Mouse (Mus musculus): ENCODE results near the gene D330045A20Rik.
"Not testable (repeated sequence)": the region's sequence is repeated elsewhere in the genome, so short reads cannot be mapped to it uniquely, and the experiment has no call there.

The D330045A20Rik gene

GRCm38 (mm10) chrX:139480022-139480894 lies at the start of gene D330045A20Rik:
Gene D330045A20Rik, plus strand, starts transcription at chrX:139480367.
- DNase-seq = peak; percentile 5

DNA sequence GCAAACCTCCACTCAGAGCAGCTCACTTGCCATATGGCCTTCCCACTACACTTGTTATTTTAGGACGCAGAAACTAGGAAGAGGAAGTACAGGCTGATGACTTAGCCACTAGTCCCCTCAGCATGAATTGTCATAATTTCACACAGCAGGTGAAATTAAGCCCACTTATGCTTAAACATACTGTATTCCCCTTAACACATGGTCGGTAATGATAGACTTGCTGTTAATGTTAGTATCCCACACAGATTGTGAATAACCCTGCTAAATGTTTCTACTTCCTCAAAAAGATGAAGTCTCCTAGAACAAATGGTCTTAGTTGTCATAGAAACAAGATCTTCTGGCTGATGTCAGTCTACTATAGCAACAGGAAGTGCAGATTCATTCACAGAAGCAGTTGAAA lies 47.6 kb upstream of the D330045A20Rik start:
- DNase-seq = no peak

DNA sequence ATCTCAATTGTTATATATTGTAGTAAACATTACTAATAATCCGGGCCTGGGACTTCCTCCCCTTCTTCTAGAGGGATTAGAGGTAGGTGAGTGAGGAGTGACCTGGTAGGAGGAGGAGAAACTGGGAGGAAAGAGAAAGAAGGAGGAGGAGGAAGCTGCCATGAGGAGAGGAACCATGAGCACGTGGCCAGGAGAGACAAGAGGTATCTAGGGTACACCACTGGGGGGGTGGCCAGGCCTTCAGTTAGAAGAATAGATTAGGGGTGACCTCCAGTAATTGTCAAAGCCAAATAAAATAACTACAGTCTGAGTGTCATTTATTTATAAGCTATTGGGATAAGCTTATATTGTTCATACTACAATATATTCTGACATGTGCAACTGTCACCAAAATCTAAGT lies 45.0 kb upstream of the D330045A20Rik start:
- no peak for DNase-seq

- DNase-seq = not testable (repeated sequence)
These were observed 39.1 kb upstream of the D330045A20Rik start for GRCm38 (mm10) chrX:139441057-139441456.

DNA sequence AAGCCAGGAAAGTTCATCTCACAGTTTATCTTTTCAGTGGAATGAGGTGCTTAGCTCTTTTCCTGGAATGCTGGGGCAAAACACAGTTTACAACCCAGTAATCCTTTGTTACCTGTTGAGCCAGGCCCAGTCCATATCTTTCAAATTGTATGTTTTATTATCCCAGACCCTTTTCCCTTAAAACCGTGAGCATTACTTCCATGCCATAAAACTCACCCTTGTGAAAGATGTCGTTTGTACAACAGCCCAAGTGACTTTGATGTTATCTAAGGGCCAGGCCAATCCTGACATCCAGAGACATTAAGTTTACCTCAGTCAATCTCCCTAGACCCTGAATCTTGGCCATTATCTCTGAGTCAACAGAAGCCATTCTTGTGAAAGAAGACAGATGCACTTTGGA lies 23.4 kb upstream of the D330045A20Rik start:
- no peak for DNase-seq

DNA sequence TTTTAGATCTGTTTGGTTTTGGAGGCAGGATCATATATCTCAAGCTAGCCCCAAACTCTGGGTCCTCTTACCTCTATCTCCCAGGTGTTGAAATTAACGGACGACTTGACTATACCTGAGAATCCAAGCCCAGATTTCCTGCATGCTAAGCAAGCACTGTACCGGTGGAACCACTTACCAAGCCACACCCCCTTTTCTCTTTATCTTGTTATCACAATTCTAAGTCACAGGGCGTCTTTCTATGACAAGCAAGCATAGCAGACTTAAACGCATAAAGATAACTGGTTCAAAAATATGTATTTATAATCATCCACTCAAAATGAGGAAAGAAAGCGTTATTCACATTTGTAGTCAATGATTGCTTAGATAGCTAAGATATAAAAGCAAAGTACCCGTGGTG lies 1.9 kb downstream of the D330045A20Rik start:
- DNase-seq = no peak

DNA sequence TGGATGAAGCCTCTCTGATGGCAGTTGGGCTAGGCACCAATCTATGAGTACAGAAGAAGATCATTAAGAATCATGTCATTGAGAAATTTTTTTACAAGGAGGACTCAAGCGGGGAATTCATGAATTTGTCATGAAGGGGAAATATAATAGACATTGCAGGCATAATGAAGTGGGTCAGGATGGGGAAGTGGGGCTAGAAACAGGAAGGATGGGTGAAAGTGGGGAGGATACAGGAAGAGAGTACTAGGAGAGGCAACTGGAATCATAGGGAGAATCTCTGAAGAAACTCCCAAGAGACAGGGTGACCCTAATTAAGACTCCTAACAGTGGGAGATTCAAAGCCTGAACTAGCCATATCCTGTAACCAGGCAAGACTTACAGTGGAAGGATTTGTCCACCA lies 4.8 kb downstream of the D330045A20Rik start:
- no peak for DNase-seq

DNA sequence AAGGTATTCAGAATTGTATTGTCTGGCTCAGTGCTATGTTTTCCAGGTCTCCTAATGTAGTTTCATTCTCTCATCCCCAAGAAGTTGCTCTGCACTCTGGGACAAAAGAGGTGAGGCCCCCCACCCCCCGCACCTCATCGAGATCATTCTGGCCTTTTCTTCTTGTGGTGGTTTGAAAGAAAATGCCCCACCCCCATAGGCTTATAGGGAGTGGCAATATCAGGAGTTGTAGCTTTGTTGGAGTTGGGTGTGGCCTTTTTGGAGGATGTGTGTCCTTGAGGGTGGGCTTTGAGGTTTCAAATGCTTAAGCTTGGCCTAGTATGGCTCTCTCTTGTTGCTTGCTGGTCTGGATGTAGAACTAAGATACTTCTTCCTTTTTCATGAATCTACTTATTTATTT lies 36.0 kb downstream of the D330045A20Rik start:
- no peak for DNase-seq

- no peak for DNase-seq
These were observed 39.1 kb downstream of the D330045A20Rik start for GRCm38 (mm10) chrX:139519251-139519650.

GRCm38 (mm10) chrX:139524303-139525091 lies 44.3 kb downstream of the D330045A20Rik start:
- DNase-seq = no peak

DNA sequence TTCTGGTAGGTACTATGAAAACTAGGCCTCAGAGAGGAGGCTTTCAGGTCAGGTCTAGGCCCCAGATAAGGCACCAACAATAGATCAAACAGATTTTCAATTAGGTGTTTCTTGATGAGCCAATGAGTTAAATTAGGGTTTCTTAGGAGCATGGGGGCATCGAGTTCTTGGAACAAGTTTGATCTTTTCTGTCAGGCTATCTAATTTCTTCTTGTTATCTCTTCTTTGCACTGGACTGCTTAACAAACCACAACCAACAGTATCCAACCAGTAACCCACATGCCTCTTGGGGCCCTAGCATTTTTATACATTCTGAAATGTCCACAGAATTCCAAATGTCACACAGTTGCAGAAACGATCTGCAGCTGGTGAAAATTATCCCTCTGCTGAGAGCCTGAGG lies 45.6 kb downstream of the D330045A20Rik start:
- DNase-seq = no peak

GRCm38 (mm10) chrX:139526984-139527383 lies 46.8 kb downstream of the D330045A20Rik start:
- no peak for DNase-seq

- no peak for DNase-seq
These were observed 49.5 kb downstream of the D330045A20Rik start for GRCm38 (mm10) chrX:139529678-139530077.

DNA sequence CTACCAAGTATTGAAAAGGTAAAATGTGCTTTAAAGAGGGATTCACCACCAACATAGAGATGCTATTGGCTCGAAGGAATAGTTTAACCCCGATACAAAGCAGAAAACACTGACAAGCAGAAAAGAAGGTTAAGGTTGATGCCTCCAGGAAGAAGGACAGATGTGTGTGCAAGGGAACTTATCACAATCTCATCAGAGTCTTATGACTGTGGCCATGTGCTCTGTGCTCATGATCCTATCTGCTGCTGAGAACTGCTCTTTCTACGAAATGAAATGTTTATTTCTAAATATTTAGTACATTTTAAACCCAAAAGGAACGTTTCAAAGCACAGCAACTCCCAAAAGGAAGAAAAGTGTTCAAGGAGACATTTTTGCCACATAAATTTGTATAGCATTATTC lies 52.1 kb downstream of the D330045A20Rik start:
- no peak for DNase-seq

DNA sequence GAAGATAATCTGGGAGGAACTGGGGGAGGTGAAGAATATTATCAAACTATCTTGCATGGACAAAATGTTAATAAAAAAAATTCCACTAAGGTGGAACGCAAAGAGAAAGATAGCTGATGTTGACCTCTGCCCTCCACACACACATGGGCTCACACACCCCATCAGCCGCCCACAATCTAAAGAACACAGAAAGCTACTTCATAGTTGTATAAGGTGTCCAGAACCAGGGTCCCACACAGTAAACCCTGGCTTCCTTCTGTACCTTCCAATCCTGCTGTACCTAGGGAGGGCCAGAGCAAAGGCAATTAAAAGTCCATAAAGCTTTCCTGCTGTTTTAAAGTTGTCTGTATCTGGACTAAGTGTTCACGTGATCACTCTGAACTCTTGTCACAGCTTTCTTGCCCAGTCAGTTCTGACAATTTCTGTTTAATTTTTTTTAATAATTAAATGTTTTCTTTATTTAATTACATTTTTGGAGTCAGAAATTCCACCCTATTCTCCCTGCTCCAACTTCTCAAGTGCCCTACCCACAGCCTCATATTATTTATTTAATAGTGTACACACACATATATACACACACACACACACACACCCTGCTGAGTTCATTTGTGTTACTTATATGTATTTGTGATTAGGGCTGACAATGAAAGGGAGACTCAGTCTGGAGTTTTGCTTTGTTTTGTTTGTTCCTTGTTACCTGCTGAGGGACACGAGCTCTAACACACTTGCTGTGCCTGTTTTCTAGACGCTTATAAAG lies 57.7 kb downstream of the D330045A20Rik start:
- DNase-seq = no peak

DNA sequence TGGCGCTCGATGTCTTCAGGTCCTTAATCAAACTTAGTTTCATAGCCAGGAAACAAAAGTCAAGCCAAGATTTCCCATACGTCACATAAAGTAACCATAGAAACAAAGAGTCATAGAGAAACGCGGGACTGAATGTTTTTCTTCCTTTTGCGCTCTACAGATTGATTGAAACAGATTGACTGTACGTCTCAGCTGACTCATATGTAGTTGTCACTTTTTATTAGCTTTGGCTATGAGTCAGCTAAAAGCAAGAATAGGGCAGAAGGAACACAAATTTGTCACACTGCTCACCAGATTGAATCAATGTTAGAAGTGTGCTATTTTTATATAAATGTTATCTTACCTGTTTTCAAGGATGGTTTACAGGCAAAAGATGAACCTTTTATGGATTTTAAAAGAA lies 63.6 kb downstream of the D330045A20Rik start:
- no peak for DNase-seq

DNA sequence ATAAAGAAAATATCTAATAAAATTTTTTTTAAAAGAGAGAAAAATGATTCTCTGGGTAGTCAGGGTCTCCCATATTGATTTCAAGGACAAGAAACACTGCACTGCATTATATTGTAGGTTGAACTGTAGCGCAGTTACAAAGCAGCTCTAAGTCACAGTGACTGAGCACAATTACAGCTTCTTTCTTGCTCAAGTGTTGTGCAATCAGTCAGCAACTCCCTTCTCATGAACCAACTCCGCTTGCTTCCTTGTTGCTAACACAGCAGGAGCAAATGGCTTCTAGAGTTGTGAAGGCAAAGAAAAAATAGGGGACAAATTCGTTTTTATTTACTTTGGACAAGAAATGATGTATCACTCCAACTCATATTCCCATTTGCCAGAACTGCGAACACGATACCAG lies 70.3 kb downstream of the D330045A20Rik start:
- no peak for DNase-seq

- DNase-seq = no peak
These were observed 71.9 kb downstream of the D330045A20Rik start for GRCm38 (mm10) chrX:139552090-139552489.

DNA sequence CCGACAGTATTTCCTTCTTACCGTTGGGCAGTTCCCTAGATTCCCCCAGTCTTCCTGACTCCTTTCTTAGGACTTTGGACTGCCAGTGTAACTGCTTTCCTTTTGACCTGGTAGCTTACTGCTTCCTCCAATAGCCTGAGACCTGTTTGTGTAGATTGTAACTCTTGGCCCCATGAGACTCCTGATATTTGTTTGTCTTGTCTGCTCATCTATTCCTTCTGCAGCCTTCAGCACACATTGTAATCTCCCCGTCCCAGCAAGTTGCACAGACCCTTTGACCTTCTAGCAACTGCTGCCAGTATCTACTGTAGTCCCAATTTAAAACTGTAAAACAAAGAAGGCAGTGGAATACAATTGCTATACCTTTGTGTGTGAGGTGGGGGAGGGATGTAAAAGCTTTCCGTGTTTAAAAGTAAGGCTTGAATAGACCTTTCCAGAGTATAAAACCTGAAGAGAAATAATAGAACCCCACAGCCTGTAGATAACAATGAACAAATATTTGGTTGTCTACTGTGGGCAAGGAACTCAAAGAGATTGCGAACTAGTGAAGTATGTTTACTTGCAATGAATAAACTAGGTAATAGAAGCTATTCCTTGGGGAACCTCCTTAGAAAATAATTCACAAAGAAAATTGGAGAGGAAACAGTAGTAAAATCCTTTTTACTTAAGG lies 82.2 kb downstream of the D330045A20Rik start:
- no peak for DNase-seq

DNA sequence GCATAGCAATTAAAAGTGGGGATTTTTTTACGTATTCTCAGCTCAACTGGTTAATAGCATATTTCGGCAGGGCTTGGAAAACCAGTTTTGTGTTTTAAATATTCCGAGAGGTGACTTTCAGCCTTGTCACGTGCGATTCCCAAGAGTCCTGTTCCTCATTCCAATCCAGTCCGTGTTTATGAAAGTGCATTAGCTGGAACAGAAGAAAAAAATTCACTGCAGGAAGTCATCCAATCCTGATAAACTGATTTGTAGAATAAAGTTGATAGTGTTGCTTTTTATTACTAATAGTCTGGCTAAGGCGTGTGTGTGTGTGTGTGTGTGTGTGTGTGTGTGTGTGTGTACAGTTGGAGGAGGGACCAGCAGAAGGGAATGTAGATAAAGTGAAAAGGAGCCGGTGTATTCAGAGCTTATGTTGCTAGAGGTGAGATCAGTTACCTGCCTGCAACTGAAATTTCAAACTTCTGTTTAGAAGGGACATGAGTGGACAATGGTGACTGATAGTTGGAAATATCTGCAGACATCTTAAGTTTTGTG lies 82.8 kb downstream of the D330045A20Rik start, which contains the start of gene Rnf128:
Rnf128 (plus strand) TSS at position 392 of the 537 bp plus-strand sequence.
- DNase-seq = no peak

DNA sequence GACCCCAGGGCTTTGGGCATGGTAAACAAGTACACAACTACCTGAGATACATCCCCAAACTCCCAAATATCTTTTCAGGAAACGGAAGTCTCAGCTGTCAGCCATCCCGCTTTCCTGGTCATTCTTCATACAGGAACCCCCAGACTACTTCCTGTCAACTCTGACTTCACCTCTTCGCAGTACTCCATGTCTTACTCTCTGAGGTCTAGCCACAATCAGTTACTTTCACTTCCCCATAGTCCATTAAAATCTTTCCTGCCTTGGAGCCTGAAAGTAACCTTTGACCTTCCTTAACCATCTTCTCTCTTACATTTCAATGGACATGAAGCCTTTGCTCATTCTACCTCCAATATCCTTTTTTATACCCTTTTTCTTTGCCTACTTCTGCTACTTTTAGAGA lies 89.9 kb downstream of the D330045A20Rik start:
- no peak for DNase-seq

GRCm38 (mm10) chrX:139578649-139579278 lies 98.6 kb downstream of the D330045A20Rik start:
- no peak for DNase-seq
